Mouse (Mus musculus) stomach, postnatal 0 days (tissue): ENCODE data around the gene Enpep.

ENCODE experiments used
- CTCF ChIP-seq: IDR thresholded peaks from 2 replicates; pipeline ENCODE4 v1.5.1; 2016; ENCODE audit warnings: antibody characterized with exemption, low read depth, mild to moderate bottlenecking, moderate library complexity
- EP300 ChIP-seq: optimal IDR thresholded peaks from 2 replicates; pipeline ENCODE3; 2016; ENCODE audit warnings: antibody characterized with exemption

GRCm38 (mm10) chr3:129254246-129254645 is 78.3 kb downstream of the Enpep start:
- no peak for TF ChIP-seq CTCF
- no peak for TF ChIP-seq EP300
